Mouse (Mus musculus) spleen, adult 18-20 months (tissue): ENCODE measurements at regions not wholly inside any gene's neighbourhood (a gene's known extent, or its start where the extent isn't known, plus 50 kb on each side); places are given as distances from the start of the nearest gene placed in this dataset.
"Not testable (repeated sequence)": the region's sequence is repeated elsewhere in the genome, so short reads cannot be mapped to it uniquely, and the experiment has no call there.

ENCODE experiments used
- DNase-seq, 2 experiments: peaks; one replicate each; pipeline ENCODE4 v3.0.0; 2022; ENCODE audit warnings: mixed read lengths in 2 of 2

DNA sequence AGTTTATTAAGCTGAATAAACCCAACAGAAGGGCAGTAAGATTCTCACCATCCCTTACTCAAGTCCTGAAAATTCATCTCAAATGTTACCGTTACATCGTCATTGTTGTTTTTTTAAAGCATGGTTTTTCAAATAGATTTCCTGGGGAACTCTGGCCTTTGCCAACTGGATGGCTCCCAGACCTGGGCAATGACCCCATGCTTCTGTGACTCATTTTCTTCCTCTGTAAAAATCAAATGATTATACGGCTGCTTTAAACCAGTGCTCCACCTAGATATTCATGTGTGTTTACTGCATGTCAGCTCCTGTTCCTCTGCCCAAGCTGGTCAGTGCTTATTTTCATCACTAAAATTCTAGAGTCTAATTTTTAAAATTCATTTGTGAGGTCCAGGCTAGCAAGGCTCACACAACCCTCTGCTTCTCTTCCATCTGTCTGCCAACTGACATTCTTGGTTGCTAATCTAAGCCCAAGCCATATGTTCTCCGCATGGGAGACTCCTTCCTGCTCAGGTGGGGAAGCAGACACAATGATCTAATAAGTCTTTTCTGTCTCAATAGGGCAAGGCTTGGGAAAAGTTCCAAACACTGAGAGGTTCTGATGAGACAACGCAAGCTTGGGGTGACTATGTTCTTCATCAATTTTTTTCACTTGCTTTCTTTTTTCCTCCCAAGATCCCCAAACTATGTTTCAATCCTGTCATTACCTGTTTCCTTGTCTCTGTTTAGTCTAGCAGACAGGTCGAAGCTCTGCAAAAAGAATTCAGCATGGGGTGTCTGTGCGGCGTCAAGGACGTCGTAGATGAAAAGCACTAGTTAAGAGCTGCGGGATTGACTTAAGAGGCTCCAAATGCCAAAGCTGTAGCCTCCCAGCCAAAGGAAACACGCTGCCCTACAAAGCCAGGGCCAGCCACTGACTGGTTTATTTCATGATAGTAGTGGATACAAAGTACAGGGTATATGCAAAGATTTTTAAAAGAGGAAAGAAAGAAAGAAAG is 594.7 kb downstream of the Efna5 start:
- DNase-seq, result no peak

DNA sequence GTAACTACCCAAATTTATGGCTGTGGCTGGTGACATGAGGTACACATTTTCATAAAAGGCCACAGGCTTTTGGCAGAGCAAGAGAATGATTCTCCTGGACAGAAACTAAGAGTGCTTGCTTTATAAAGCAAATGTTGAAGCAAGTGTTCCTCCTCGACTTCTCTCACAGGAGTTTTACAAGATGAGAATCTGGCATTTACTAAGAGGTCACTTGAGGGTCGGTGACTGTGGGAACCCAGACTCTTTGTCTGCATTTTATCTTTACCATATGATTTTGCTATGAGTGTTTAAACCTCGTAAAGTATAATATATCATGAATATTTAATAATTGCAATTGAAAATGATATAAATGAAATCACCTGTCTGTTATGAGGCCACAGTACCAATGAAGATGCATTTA is 600.9 kb downstream of the Efna5 start:
- DNase-seq, result no peak

DNA sequence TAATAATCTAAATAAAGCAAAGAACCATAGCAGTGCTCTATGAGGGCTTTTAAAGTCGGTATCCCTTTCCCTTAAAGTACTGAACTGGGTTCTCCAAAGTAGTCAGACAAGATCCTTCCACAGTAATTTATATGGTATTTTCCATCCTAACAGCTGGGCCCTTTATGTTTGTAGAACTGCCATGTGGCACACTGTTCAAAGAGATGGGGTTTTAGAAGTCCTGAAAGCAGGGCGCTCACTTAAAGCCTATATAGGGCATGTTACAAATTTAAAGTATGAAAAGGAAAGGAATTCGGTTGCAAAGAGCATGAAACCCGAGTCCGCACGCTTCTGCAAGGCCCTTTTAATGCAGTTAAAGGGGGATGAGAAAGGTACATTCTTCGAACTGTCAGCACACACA is 609.7 kb downstream of the Efna5 start:
- DNase-seq, result no peak

DNA sequence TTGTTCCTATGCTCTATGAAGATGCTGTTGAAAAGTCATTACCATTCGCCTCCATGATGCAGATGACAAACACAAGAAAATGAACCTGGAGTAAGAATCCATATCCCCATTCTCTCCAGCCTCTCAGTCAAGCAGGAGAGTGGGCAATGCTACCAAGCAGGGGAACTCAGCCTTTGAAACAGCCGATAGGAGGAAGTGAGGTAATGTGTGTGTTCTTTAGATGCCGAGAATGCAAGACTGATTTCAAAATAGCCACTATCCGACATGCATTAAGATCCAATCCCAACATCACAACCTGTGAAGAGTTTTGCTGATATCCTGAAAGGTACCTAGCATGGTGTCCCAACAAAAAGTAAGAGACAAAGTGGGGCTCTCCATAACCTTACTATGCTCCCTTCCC is 611.8 kb downstream of the Efna5 start:
- DNase-seq, result no peak

DNA sequence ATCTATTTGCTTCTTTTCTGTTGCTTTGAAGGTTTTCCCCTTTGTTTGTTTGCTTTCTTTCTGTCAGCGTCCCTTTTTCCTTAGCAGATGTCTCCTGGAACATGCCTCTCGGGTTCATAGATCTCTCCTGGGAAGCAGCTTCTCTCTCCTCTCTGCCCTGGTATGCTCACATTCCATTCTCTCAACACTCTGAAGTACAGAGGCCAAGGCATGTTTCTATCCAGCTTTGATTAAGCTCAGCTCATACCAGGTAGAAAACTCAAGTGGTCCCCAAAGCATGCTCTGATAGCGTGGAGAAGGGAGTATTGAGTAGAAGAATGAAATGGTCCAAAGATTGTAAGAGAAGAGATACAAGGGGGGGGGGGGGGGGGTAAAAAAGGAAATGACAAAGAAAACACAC is 627.7 kb downstream of the Efna5 start:
- no peak for DNase-seq

DNA sequence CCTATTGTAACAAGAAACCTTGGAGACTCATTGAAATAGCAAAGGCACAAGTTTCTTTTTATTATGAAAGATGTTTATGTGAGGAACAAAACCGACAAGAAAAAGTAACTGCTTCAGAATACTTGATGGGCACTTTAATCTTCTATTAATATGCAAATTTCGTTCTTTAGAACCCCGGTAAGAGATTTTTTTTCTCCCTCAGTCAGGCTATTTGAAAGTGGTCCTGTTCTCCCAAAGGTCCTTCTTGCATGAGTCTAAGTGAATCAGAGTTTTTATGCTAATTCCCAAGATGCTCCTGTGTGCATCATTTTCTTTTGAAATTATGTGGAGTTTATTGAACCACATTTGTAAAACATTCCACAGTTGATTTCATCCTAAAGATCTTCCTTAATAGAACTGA is 633.1 kb downstream of the Efna5 start:
- no peak for DNase-seq

DNA sequence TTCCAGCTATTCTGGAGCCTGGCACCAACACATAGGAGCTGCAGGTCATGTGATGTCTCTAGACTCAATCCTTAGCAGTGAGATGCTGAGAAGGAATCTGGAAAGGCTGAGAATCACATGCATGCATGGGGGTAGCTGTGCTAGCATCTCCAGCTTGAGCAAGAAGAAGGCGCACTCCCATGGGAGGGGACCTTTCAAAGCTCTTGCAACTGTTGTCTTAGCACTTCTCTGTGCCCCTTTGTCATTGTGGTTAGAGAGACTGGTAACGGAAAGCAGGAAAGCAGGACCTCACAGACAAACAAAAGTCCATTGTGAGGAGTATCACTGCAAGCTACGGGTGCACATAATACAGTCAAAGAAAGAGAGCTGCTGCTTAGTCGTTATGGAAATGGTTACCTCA is 634.5 kb downstream of the Efna5 start:
- DNase-seq, result no peak

DNA sequence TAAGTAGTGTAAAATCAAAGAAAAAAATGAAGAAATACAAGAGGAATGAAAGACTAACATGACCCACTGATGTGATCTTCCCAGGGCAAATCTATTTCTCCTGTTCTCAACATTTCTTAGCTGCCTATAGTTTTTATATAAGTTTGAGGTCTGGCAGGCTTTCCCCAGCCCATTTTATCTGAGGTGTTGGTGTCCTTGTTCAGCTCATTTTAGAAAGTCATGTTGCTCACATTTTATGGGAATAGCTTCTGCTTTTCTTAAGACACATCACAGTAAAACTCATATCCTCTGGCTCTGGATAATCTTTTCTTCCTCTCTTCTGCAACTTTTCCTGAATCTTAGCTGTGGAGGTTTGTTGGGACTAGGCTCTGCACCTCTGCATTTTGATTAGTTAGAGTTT is 650.2 kb downstream of the Efna5 start:
- no peak for DNase-seq

DNA sequence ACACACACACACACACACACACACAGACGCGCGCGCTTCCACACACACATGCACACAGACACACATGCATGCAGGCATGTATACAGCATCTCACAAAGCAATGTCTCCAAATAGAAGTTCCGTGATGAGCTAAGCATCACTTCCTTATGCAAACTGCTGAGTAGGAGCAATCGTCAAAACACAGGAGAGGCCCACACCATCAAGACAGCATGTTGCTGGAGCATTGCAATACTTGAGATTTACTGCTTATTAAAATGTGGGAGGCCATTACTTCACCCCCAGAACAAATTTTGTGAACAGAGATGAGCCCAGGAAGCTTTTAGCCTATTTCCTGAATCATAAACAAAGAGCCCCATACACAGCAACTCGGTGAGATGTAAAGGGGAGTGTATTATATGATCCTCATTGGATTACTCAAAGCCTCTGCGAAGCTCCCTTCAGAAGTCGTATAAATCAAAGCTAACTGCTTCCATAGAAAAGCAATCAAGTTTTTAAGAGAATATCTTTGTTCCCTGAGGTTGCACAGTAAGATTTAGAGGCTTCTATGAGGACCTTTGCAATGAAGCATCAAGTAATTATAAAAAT is 670.6 kb downstream of the Efna5 start:
- DNase-seq, result no peak

DNA sequence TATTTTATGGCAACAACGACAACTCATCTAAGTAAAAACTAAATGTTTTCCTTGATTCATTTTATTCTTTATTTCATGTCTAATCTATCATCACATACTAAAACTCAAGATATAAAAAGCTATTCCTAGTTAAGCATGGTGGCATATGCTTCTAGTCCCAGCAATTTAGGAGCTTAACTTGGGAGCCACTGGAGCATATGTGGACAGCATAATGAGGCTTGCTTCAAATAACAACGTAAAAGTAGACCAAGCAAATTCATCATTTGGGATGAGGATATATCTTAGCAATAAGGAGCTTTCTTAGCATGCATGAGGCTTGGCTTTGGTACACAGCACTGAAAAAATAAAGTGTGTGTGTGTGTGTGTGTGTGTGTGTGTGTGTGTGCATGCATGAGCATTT is 678.5 kb downstream of the Efna5 start:
- DNase-seq, result no peak

DNA sequence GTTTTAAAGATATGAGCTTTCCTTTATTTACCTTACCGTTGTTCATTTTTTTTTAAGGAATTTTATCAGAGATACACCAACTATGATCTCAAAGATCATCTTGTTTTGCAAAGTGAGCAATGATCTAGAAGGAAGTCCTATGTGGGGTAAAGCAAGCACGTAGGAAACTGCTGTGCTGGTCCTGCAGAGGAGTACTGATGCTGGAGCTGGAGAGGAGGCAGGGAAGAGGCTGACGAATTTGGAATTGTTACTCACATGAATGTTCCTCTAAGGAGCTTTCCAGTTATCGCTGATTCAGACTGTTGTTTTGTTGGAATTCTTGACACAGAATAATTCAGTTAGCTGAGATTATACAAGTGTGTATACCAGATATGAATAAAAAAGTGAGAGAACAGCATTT is 680.6 kb downstream of the Efna5 start:
- no peak for DNase-seq

DNA sequence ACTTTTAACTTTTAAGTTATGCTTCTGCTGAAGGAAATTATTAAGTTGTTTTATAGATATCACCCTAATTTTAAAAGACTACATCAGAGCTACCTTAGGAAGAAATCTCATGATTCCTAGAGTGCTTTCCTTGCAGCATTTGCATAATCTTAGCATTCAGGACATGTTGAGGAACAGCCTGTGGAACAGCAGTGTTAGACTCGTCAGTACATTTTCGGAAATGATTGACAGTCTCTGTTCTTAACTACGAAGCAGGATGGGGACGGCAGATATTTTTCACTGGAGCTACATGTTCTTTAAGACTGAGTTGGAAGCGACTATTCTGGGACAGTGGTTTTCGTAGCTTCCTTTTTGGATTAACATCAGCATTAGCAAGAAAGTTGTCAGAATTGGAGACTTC is 681.6 kb downstream of the Efna5 start:
- no peak for DNase-seq

DNA sequence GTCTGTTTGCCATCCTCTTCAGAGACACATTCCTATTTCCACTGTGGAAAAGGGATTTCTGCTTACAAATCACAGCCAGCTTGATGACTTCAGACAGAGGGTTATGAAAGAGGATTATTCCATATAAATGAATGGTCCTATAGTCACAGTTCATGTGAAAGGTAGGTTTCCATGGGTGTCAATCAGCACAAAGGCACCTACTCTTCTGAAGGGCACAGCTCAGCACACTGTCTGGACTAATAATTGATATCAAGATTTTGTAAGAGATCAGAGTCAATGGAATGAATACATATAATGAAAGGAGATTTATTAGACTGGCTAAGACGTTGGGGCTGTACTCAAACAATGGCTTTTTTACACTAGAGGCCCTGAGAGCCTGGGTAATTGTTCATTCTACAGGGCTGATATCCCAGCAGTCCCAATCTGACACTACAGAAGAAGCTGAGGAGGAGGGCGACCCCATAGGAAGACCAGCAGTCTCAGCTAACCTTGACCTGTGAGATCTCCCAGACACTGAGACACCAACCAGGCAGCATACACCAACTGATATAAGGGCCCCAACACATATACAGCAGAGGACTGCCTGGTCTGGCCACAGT is 702.4 kb downstream of the Efna5 start:
- no peak for DNase-seq

DNA sequence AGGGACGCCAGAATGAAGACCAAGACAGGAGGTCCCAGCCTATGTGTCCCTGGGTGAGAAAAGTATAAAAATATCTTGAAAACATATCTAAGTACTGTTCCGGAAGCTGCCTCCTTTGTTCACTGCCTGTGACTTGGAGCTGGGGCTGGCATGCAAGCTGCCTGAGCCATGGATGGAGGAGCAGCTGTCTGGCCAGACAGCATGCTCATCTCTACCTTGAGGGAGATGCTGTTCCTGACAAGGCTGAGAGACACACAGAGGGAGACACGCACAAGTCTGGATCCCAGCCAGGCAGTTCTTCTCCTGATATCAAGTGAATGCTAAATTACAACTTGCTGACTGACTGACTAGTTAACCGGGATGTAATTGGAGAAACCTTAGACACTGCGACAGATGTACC is 704.8 kb downstream of the Efna5 start:
- no peak for DNase-seq

DNA sequence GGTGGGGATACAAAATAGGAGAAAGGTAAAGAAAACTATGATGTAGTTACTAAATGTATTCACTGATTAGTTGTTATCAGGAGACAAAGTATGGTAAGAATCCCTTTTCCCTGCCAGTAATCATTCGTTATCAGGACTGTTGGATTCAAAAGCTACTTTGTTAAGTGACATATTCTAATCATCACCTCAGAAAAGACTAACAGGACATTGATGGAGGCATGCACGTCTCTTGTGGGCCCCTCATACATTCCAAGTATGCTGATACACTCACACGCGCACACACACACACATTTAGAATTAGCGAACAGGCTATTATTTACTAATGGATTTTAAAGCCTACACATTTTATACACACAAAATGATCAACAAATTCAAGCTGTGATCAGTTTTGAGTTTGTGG is 708.8 kb downstream of the Efna5 start:
- no peak for DNase-seq

DNA sequence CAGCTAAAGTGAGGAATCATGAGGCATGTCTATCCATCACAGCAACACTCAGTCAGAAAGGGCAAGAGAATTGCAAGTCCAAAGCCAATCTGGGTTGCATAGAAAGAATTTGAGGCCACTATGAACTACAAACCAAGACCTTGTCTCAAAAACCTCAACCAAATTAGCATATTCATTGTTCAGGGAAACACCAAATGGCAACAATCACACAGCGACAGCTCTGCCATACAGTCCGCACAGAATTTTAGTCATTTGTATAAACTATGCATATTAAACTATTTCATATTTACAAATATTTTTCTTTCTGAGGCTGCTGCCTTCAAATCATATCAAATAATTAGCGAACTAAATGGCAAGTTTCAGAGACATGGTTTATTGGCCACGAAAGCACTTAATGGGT is 709.6 kb downstream of the Efna5 start:
- no peak for DNase-seq

DNA sequence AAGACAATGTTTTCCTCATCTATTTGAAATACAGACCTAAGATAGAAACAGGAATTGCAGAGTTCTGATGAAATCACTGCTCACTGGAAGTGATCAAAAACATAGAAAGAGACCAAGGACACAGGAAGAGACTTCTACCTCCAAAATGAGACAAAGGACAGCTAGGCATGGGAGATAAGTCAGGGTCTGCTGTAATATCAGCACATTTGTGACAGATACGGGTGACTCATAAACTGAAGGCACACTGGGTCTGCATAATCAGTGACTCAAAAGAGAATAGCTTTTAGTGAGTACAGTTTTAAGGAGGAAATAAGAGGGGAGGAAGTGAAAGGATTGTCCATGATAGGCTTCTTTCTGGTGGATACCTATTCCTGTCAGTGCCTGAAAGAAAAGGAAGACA is 719.7 kb downstream of the Efna5 start:
- DNase-seq, result no peak

DNA sequence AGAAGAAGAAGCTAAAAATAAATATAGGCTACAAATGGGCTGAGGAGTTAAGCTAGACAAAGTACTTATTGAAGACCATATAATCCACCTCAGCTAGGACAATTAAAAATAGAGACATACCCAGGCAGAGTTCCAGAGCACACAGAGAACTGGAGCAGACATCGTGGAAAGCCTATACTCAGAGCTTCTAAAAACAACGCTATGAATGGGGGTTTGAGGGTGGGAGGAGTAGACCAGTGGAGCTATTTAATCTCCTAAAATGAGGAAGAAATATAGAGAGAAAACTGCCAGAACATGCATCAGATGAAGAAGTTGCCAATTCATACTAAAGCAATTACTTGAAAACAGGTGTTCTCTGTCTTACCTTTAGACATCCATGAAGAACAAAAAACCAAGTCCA is 720.8 kb downstream of the Efna5 start:
- no peak for DNase-seq

DNA sequence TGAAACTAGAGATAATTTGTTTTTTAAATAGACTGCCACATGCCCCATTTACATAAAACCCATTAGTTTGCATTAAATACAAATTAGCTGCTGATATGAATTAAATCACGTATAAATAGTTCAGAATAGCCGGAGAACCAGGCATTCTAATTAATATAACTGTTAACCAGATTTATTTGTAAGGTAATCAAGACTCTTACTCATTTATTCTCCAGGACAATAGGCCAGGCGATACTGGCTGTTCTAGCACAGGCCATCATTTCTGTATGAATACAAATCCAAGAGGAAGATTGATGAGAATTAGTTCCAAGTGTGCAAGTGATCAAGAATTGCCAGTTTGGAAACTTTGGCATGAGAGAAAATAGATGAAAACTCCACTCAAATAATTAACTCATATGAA is 746.1 kb downstream of the Efna5 start:
- no peak for DNase-seq

DNA sequence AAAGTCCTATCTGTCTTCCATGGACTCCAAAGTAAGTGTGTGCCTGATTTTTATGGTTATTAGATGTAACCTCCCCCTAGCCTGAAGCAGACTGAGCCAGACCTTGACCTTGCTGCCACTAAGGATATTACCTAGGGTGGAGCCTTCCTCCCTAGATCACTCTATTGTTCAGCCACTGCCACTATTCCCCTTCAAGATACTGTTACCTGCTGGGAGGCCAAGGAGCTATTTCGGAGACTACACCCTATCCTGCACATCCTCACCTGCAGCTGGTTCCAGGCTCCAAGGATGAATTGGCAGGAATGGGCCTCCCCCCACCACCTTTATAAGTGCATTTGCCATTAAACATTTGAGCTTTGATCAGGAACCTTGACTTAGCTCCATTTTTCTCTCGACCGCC is 769.4 kb downstream of the Efna5 start:
- DNase-seq, result not testable (repeated sequence)

DNA sequence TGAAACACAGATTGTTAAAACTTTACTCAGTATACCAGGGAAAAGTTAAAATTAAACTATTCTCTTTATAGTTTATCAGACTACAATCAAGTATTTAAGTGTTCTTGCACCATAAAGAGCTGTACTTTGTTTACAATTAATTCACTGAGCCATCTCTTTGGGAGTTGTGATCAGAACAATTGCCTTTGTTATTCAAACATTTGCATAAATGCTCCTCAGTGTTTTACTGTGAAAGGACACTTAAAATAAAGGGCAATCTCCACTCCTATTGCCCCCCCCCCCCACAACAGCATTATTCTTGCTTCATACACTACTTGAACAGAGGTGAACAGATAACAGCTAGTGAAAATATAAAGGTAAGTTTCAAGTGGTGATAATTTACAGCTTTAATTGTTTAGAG is 772.1 kb downstream of the Efna5 start:
- no peak for DNase-seq

DNA sequence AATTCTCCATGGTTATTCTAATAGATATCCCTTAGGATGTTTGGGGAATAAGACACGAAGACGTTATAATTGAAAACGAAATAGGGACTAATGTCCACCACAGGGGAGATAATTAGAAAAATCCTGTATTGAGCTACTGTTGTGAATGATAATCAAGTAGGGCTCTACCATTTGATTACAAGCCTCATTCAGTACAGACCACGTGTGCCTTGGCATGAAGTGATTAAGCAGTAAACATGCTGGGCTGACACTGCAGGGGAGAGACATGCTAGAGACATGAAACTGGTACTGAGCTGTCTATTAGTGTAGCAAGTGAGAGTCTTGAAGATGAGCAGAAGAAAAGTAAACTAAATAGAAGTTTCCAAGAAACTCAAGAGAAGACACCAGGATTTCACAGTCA is 797.8 kb downstream of the Efna5 start:
- DNase-seq, result no peak

DNA sequence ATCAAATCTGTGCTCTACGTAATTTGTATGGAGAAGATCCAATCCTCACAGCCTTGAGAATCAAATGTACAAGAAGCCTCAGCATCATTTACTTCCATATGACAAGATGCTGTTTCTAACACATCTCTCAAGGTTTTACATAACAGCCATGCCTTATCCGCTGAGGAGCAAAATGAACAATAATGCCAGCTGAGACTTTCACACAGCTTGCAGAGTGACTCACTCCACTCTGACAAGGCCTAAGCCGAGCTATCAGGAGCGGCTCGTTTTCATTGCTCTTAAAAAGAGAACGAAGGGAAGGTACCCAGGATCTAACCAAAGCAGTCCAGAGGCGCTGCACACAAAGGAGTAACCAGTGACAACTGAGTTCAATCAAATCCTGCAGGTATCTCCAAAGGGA is 803.5 kb downstream of the Efna5 start:
- no peak for DNase-seq

DNA sequence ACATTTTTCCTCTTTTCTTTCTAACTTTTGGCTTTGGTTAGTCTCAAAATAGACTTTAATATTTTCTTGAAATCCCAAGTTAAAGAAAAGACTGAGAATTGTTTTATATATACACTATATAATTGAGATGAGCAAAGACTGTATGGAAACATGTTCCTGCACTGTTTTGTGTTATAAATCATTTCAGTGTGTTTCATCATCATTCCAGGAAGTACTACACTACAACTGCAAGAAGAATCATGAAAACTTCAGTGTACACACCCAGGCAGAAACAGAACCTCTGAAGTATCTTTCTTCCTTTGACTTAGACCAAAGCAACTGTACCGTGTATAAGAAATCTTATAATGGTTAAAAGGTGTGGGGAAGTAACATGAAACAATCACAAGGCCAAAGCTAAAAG is 816.2 kb downstream of the Efna5 start:
- no peak for DNase-seq
